Mouse (Mus musculus) heart, adult 2 months (tissue): ENCODE data around the gene Mrpl10. TPM values are rescaled to one million over a fixed set of nuclear protein-coding genes. Genes with fewer than 3 reads are reported as not detected.

Experiments
- DNase-seq, 2 experiments: peaks; one replicate each; pipeline ENCODE4 v3.0.0; 2021
- H3K27ac ChIP-seq: fragments of 200-600 bp; 2 replicates; pipeline ENCODE4 v1.8.1; 2022
- H3K27me3 ChIP-seq: fragments of 200-500 bp; 2 replicates; pipeline ENCODE4 v1.6.1; 2012; ENCODE audit warnings: mild to moderate bottlenecking, low read length, inconsistent platforms, mixed read lengths; ENCODE audit not compliant: control insufficient read depth, insufficient read depth
- H3K36me3 ChIP-seq: fragments of 200-500 bp; 2 replicates; pipeline ENCODE4 v1.6.1; 2012; ENCODE audit warnings: low read length, inconsistent platforms; ENCODE audit not compliant: control insufficient read depth, insufficient read depth
- H3K4me1 ChIP-seq: fragments of 200-500 bp; 2 replicates; pipeline ENCODE4 v1.6.1; 2011; ENCODE audit warnings: low read length; ENCODE audit not compliant: control insufficient read depth, insufficient read depth
- H3K4me3 ChIP-seq: fragments of 200-600 bp; 2 replicates; pipeline ENCODE4 v1.8.1; 2022
- H3K79me2 ChIP-seq: fragments of 200-500 bp; replicated peaks from 2 replicates; pipeline ENCODE4 v1.6.1; 2012; ENCODE audit warnings: mild to moderate bottlenecking, inconsistent platforms, low read length, moderate library complexity, mixed read lengths; ENCODE audit not compliant: control insufficient read depth, insufficient read depth
- H3K9ac ChIP-seq: fragments of 200-500 bp; 2 replicates; pipeline ENCODE4 v1.6.1; 2012; ENCODE audit warnings: low read depth, mild to moderate bottlenecking, control low read depth, inconsistent platforms, low read length, mixed read lengths
- CTCF ChIP-seq: fragments of 200-600 bp; IDR thresholded peaks from 2 replicates; pipeline ENCODE4 v1.8.1; 2022; ENCODE audit warnings: antibody characterized with exemption, mild to moderate bottlenecking, moderate library complexity
- EP300 ChIP-seq: fragments of 200-500 bp; IDR thresholded peaks from 2 replicates; pipeline ENCODE4 v1.6.1; 2011; ENCODE audit warnings: low read depth, low read length, control low read depth; ENCODE audit not compliant: insufficient read depth
- POLR2A ChIP-seq: fragments of 200-500 bp; IDR thresholded peaks from 2 replicates; pipeline ENCODE4 v1.6.1; 2011; ENCODE audit warnings: mild to moderate bottlenecking, low read depth, low read length, control low read depth; ENCODE audit not compliant: insufficient read depth
- WGBS: fragments of 180-500 bp; shearing (Covaris S2); methylation state at CpG from one replicate; pipeline ENCODE4 v1.1.7; 2018; 5-methylcytosine and 5-hydroxymethylcytosine counted together
- intact Hi-C: fragments of 180-260 bp; cut with DNase I; formaldehyde crosslinking; loops from one replicate; pipeline ENCODE4 v1.15.1; 2025
- polyA plus RNA-seq: library from polyadenylated mRNA; depleted of rRNA; stranded (reverse); fragments of >200 nt; gene quantifications from 2 replicates; pipeline ENCODE4 v1.2.3, GENCODE M21; 2012
- total RNA-seq, 2 experiments: library from RNA; stranded (reverse); gene quantifications; 2 replicates each; pipeline ENCODE4 v1.2.3; 2021

The Mrpl10 gene
- total and polyA plus RNA-seq, 3 experiments, result 76.4 to 91.4 (median 87.2) TPM

DNA sequence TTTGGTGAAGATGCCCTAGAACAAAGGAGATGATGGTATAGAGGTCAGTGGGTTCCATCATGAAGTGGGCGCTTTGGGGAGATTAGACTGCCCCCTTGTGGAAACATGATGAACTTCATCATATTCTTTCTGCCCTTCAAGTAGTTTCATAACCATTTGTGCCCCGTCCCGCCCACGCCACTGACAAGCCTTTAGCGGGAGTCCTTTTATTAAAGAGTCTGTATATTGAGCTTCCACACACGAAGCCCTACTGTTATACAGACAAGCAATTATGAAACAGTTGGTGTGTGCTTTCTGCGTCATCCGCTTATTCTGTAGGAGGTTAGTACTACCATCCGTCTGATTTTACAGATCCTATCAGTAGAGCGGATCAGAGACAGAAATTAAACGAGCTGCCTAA, 41.6 kb downstream of the Mrpl10 start:
- 30% methylated on average over 11 of the region's 11 CpGs for WGBS
- intact Hi-C loops, result no loop called here
- Histone ChIP-seq H3K36me3 (no peaks in the 10 kb centered on the region), H3K4me3 (no peak overlapping the region), H3K27me3 (no peaks in the 10 kb centered on the region), H3K79me2 (no peaks in the 10 kb centered on the region), H3K9ac (no peak overlapping the region), H3K27ac (no peak overlapping the region), H3K4me1 (no peaks in the 10 kb centered on the region; the same call in 1 of the 2 replicates)
- TF ChIP-seq EP300 (no peak), POLR2A (no peak), CTCF (peak; percentile 75)
- DNase-seq, result peak; percentile 18 to 25

DNA sequence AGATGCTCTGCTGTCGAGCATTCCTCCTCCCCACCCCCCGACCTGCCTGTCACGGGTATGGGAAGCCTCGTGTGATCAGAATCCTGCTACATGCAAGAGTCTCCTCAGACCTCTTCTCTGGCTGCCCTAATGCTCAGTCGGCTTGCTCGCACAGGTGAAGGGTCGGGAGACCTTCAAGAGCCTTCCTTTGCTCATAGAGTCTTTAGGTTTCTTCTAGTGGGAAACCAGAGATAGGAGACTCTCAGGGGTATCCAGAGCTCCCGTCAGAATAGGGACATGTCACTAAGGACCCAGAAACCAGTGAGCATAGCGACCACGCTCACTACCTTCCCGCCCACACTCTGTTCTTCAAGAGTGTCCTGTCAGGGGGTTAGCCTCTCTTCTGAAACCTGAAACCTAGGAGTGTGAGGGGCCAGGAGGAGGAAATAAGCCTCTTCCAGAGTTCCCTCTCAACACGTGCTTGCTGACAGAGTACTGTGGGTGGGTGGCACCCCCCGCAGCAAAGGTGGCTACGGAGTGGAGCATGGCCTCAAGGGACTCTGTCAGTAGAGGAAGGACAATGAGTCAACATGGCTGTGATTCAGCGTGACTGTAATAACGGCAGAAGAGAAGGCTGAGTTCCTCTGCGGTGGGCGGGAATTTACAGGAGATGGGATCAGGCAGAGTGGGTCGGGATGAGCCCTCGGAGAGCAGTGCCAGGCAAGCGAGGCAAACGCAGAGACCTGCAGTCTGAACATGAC, 42.2 kb downstream of the Mrpl10 start:
- intact Hi-C loops, result no loop called here

DNA sequence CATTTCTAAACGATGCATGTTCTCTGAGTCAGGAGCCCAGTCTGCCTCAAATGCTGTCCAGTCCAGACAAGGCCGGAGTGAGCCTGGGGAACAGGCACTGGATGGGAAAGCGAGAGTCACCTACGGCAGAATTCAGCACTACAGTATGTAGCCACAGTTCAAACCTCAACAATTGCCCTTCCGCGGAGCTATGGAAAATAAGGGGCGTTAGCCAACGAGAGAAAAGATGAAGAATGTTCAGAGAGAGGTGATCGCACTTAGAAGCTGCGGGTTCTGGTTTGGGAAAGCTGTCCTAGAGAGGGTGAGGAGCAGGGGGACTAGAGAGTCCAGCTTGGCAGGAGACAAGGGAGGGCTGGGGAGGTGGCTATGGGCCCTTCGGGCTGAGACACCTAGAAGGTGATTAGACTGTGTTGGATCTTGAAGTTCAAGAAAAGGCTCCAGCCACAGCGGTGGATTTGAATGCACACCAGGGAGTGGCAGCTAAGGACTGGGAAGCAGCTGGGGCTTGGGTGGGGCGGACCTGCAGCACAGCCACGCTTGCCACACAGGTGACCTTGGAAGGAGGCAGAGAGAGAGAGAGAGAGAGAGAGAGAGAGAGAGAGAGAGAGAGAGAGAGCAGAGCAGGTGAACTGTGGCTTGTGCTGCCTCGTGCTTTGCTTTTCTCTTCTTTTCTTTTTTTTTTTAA, 43.6 kb downstream of the Mrpl10 start:
- no peaks in the 10 kb centered on the region for H3K27me3 ChIP-seq
- H3K27ac ChIP-seq, result no peak overlapping the region
- no peak overlapping the region for H3K9ac ChIP-seq
- no peaks in the 10 kb centered on the region for H3K36me3 ChIP-seq
- 86% methylated on average over 15 of the region's 15 CpGs for WGBS
- intact Hi-C loops, result no loop called here
- TF ChIP-seq POLR2A (no peak), EP300 (no peak), CTCF (no peak)
- H3K79me2 ChIP-seq, result no peaks in the 10 kb centered on the region
- H3K4me3 ChIP-seq, result no peak overlapping the region
- H3K4me1 ChIP-seq, result no peaks in the 10 kb centered on the region; the same call in 1 of the 2 replicates
- DNase-seq, result no peak

More for the DNA sequence above, 42.2 kb downstream of the Mrpl10 start:
- no peaks in the 10 kb centered on the region for H3K79me2 ChIP-seq
- no peak overlapping the region for H3K27ac ChIP-seq
- H3K4me1 ChIP-seq, result no peaks in the 10 kb centered on the region; the same call in 1 of the 2 replicates
- H3K27me3 ChIP-seq, result no peaks in the 10 kb centered on the region
- TF ChIP-seq POLR2A (no peak), EP300 (no peak), CTCF (no peak)
- no peaks in the 10 kb centered on the region for H3K36me3 ChIP-seq
- no peak overlapping the region for H3K9ac ChIP-seq
- peak in 1 of 2 experiments; percentile 18 for DNase-seq
- H3K4me3 ChIP-seq, result no peak overlapping the region
- WGBS, result 19% methylated on average over 22 of the region's 22 CpGs

DNA sequence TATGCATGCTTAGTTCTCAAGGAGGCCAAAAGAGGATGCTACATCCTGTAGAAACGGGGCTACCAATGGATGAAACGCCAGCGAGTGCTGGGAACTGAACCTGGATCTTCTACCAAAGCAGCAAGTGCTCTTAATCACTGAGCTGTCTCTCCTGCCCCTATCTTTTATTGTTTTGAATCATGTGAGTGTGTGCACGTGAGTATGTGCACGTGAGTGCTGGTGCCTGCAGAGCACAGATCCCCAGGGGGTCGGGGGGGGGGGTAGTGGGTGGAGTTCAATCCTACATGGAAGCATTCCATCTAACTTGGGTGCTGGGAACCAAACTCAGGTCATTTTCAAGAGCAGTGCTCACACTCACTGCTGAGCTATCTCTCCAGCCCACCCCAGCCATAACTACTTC, 45.0 kb downstream of the Mrpl10 start:
- Histone ChIP-seq H3K79me2 (no peaks in the 10 kb centered on the region), H3K27ac (no peak overlapping the region), H3K9ac (no peak overlapping the region), H3K4me3 (no peak overlapping the region), H3K36me3 (no peaks in the 10 kb centered on the region), H3K27me3 (0 out of 2 replicates have a peak, but pooled peaks cover 1% of the 10 kb centered on the region), H3K4me1 (no peaks in the 10 kb centered on the region; the same call in 1 of the 2 replicates)
- DNase-seq, result no peak
- WGBS, result 59% methylated on average over 6 of the region's 6 CpGs
- intact Hi-C loops, result no loop called here
- TF ChIP-seq EP300 (no peak), CTCF (no peak), POLR2A (no peak)

DNA sequence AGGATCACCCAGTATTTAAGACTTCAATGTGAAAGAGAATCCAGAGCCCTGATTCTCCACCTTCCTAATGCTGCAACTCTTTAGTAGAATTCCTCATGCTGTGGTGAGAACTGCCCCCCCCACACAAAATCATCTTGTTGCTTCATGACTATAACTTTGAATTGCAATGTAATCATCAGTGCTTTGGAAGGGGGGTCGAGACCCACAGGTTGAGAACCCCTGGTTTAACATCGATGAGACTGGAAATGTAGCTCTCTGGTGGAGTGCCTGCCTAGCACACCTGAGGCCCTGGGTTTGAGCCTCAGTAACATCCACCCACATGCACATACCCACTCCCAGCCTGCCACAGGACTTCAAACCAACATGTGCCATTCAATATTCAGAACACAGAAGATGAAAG, 53.2 kb downstream of the Mrpl10 start:
- WGBS, result 55% methylated on average over 2 of the region's 2 CpGs

More for the DNA sequence above, 53.2 kb downstream of the Mrpl10 start:
- TF ChIP-seq CTCF (no peak), POLR2A (no peak), EP300 (no peak)
- H3K4me3 ChIP-seq, result no peak overlapping the region
- intact Hi-C loops, result no loop called here
- H3K79me2 ChIP-seq, result no peaks in the 10 kb centered on the region
- no peaks in the 10 kb centered on the region for H3K4me1 ChIP-seq
- DNase-seq, result no peak
- H3K9ac ChIP-seq, result no peak overlapping the region
- 0 out of 2 replicates have a peak, but pooled peaks cover 1% of the 10 kb centered on the region for H3K27me3 ChIP-seq
- H3K36me3 ChIP-seq, result no peaks in the 10 kb centered on the region
- no peak overlapping the region for H3K27ac ChIP-seq
